Mouse (Mus musculus): ENCODE data around the gene 1700003E16Rik.

1700003E16Rik gene

GRCm38 (mm10) chr6:83156259-83156684, at the start of gene 1700003E16Rik, which contains the start of gene Wdr54:
Gene 1700003E16Rik (plus strand): TSS chr6:83156404.
Gene Wdr54 (minus strand): TSS chr6:83156397.
- no peak for DNase-seq (ENCODE audit: low spot score)

- peak; percentile 76 for DNase-seq (ENCODE audit: low spot score)
Observed at GRCm38 (mm10) chr6:83107566-83108400, 48.4 kb upstream of the 1700003E16Rik start.

- DNase-seq (ENCODE audit: low spot score) = peak; percentile 80
Observed at GRCm38 (mm10) chr6:83108762-83109668, 47.2 kb upstream of the 1700003E16Rik start, which contains the start of gene Mrpl53. Gene Mrpl53 (plus strand): TSS chr6:83109040.

- no peak for DNase-seq (ENCODE audit: low spot score)
Observed at GRCm38 (mm10) chr6:83111510-83112136, 44.6 kb upstream of the 1700003E16Rik start.

GRCm38 (mm10) chr6:83115011-83115671, 41.1 kb upstream of the 1700003E16Rik start, which contains the start of gene Mogs:
Gene Mogs (plus strand): TSS chr6:83115496.
- DNase-seq (ENCODE audit: low spot score) = peak; percentile 92

GRCm38 (mm10) chr6:83115682-83116372, 40.4 kb upstream of the 1700003E16Rik start:
- no peak for DNase-seq (ENCODE audit: low spot score)

GRCm38 (mm10) chr6:83116373-83117164, 39.6 kb upstream of the 1700003E16Rik start:
- no peak for DNase-seq (ENCODE audit: low spot score)

GRCm38 (mm10) chr6:83117165-83117438, 39.1 kb upstream of the 1700003E16Rik start:
- no peak for DNase-seq (ENCODE audit: low spot score)

GRCm38 (mm10) chr6:83117616-83118015, 38.6 kb upstream of the 1700003E16Rik start:
- no peak for DNase-seq (ENCODE audit: low spot score)

- no peak for DNase-seq (ENCODE audit: low spot score)
Observed at GRCm38 (mm10) chr6:83118369-83118768, 37.8 kb upstream of the 1700003E16Rik start.

- no peak for DNase-seq (ENCODE audit: low spot score)
Observed at GRCm38 (mm10) chr6:83118825-83119733, 37.1 kb upstream of the 1700003E16Rik start.

- DNase-seq (ENCODE audit: low spot score) = no peak
Observed at GRCm38 (mm10) chr6:83119734-83120051, 36.5 kb upstream of the 1700003E16Rik start.

GRCm38 (mm10) chr6:83120930-83121862, 35.0 kb upstream of the 1700003E16Rik start, which contains the start of gene Wbp1:
Gene Wbp1 (minus strand): TSS chr6:83121559.
- DNase-seq (ENCODE audit: low spot score) = peak; percentile 86

- no peak for DNase-seq (ENCODE audit: low spot score)
Observed at GRCm38 (mm10) chr6:83121863-83122710, 34.1 kb upstream of the 1700003E16Rik start.

GRCm38 (mm10) chr6:83122961-83123360, 33.2 kb upstream of the 1700003E16Rik start:
- DNase-seq (ENCODE audit: low spot score) = no peak

- peak; percentile 92 for DNase-seq (ENCODE audit: low spot score)
Observed at GRCm38 (mm10) chr6:83124851-83125312, 31.3 kb upstream of the 1700003E16Rik start.

GRCm38 (mm10) chr6:83125331-83125730, 30.9 kb upstream of the 1700003E16Rik start, which contains the start of gene Ino80b:
Gene Ino80b (minus strand): TSS chr6:83125431.
- no peak for DNase-seq (ENCODE audit: low spot score)
